8 mouse cellular contexts compared by ENCODE assay signal in genomic region chr15:100537913-100538312, GRCm38 (mm10). TPM values are rescaled to one million over a fixed set of nuclear protein-coding genes. Genes with fewer than 3 reads are reported as not detected.
DNase-seq lines count a peak whose midpoint lies in the region.

No protein-coding gene starts in this region.

- peak; percentile 37 for DNase-seq in adrenal gland, postnatal 14 days
- no peak for DNase-seq in adrenal gland, adult 18-20 months (ENCODE audit: low spot score in 2 of 2)
- DNase-seq in layer of hippocampus, adult 9-10 months (ENCODE audit: low spot score): peak; percentile 15
- no peak for DNase-seq in layer of hippocampus, postnatal 10 days (ENCODE audit: low spot score in 2 of 2)
- DNase-seq in R1 (ENCODE audit: low read depth, low spot score): peak; percentile 78
- peak; percentile 86 for DNase-seq in induced T-regulatory cell, adult 2 months (ENCODE audit: low read depth)
- DNase-seq in thymus, postnatal 25 days: peak; percentile 30
- no peak for DNase-seq in urinary bladder, postnatal 14 days (ENCODE audit: low spot score)

RNA-seq across cellular contexts. Expression of gene Tfcp2, which starts 13.9 kb away (rescaled TPM):
- total RNA-seq in adrenal gland, postnatal 14 days (2021): 19.9 and 25.0 TPM in 2 replicates
- total RNA-seq in adrenal gland, adult 18-20 months (2021): 10 to 100 TPM; 16.6 to 17.6 TPM
- 10 to 100 TPM; 28.8 to 34.1 TPM for total RNA-seq in layer of hippocampus, postnatal 10 days (2021)

RNA-seq across cellular contexts. Expression of gene Csrnp2, which starts 42.6 kb away (rescaled TPM):
- total RNA-seq in adrenal gland, postnatal 14 days (2021): 5.8 and 6.1 TPM in 2 replicates
- total RNA-seq in adrenal gland, adult 18-20 months (2021): 1 to 10 TPM; 5.3 to 5.5 TPM
- total RNA-seq in layer of hippocampus, postnatal 10 days (2021): 10 to 100 TPM; 34.5 to 34.7 TPM

Comparison
In these comparisons a context has a peak if more than half of its experiments do, and no peak if none do; other contexts are left out.
1. DNase-seq: peak in adrenal gland, postnatal 14 days (single experiment), layer of hippocampus, adult 9-10 months (single experiment), R1 (single experiment), induced T-regulatory cell, adult 2 months (single experiment) and thymus, postnatal 25 days (single experiment); none in adrenal gland, adult 18-20 months (0 of 2), layer of hippocampus, postnatal 10 days (0 of 2) and urinary bladder, postnatal 14 days (single experiment).